Mouse (Mus musculus) embryonic stem cell, embryonic (primary cell): ENCODE measurements around the gene Pax7.

ENCODE experiments used
- CTCF ChIA-PET, 4 experiments: fragments of 300-600 bp in 2 of 4; fragments of 350-600 bp in 2 of 4; sonication (Branson Sonifier 250); formaldehyde crosslinking; loops; one replicate each; lab custom pipeline; 2022; ENCODE audit warnings: inconsistent platforms in 2 of 4; lab: Charles Lee
- POLR2A ChIA-PET, 4 experiments: fragments of 300-600 bp in 2 of 4; fragments of 350-600 bp in 2 of 4; sonication (Branson Sonifier 250); formaldehyde crosslinking; loops; one replicate each; lab custom pipeline; 2022; ENCODE audit warnings: antibody characterized with exemption in 4 of 4, inconsistent platforms in 1 of 4; lab: Charles Lee

The Pax7 gene

DNA sequence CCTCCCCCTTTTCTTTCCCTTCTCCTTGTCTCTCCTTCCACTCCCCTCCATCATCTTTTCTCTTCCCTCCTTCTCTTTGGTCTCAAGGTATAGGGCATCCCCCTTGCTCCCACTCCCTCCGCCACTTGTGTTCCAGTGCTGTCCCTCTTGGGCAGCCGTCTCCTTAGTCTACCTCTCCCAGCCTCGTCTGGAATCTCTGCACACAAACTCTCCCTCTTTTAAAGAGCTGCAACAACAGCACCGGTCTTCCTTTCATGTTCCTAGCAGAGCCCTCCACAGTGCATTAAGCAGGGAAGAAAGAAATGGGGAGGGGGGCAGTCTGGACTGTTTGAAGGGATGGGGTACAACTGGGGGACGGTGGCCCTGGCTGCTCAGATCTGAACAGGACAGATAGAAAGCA lies 3.4 kb upstream of the Pax7 start:
- CTCF ChIA-PET, result interaction anchor here in 2 of 4 experiments (0.6 to 1.0 kb wide), 3 partner anchors 37 to 1828 kb away, joined by 3 read pairs; partner anchors contain the start of gene Plekhm2 (in 1 of the 2)
- POLR2A ChIA-PET, result no interaction called here

GRCm38 (mm10) chr4:139836196-139836595 lies 2.9 kb upstream of the Pax7 start:
- CTCF ChIA-PET, result interaction anchor here in 1 of 4 experiments (0.6 kb wide), 2 partner anchors 186 to 266 kb away, joined by 5 to 7 read pairs; no protein-coding TSS in a partner anchor
- POLR2A ChIA-PET, result interaction anchor here in 2 of 4 experiments (0.6 kb wide), 2 partner anchors 82 to 102 kb away, joined by 4 read pairs; no protein-coding TSS in a partner anchor

GRCm38 (mm10) chr4:139833817-139834401 lies 581 bp upstream of the Pax7 start:
- POLR2A ChIA-PET, result interaction anchor here in 2 of 4 experiments (0.7 to 1.7 kb wide), 4 partner anchors 11 to 22 kb away, joined by 3 to 4 read pairs (median 4); no protein-coding TSS in a partner anchor
- CTCF ChIA-PET, result interaction anchor here in 1 of 4 experiments (0.7 kb wide), 1 partner anchor 52 kb away, joined by 3 read pairs; no protein-coding TSS in a partner anchor

GRCm38 (mm10) chr4:139832281-139833035 lies 870 bp downstream of the Pax7 start:
- POLR2A ChIA-PET, result interaction anchor here in 3 of 4 experiments (0.6 to 1.4 kb wide), 5 partner anchors 10 to 1568 kb away, joined by 3 to 6 read pairs (median 4); no protein-coding TSS in a partner anchor
- CTCF ChIA-PET, result no interaction called here

DNA sequence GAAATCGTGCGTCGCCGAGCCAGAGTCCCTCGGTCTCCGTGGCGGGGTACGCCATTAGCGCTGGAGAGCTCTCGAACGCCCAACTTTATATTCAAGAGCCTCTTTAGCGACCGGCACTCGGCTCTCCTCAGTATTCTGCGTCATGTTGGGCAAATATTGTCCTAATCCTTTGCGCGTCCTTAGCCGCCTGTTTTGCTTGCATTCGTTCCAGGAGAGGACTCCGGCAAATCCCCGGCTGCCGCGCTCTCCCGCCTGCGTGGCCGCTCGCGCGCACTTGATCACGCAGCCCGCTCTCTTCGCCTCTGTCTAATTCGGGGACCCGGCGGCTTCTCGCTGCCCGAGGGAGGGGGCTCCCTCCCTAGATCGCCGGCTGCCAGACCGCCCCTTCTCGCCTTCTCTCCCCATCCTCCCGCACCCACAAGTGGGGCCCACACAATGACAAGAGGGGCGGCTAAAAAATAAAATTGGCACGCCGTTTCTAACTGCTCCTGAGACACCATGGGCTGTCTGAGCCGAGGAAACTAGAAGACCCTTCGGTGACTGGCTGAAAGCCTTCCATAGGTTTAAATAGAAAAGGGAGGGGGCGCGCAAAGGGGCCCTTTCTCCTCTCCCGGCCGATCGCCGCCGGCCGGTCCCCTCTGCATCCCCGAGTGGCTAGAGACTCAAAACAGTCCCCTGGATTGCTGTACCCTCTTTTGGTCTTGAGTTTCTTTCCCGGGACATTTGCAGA lies 1.7 kb downstream of the Pax7 start:
- CTCF ChIA-PET, result interaction anchor here in 3 of 4 experiments (0.8 to 1.3 kb wide), 4 partner anchors 8 to 188 kb away, joined by 3 read pairs; no protein-coding TSS in a partner anchor
- POLR2A ChIA-PET, result interaction anchor here in 2 of 4 experiments (0.7 to 1.9 kb wide), 3 partner anchors 10 to 257 kb away, joined by 3 to 13 read pairs (median 4); no protein-coding TSS in a partner anchor

DNA sequence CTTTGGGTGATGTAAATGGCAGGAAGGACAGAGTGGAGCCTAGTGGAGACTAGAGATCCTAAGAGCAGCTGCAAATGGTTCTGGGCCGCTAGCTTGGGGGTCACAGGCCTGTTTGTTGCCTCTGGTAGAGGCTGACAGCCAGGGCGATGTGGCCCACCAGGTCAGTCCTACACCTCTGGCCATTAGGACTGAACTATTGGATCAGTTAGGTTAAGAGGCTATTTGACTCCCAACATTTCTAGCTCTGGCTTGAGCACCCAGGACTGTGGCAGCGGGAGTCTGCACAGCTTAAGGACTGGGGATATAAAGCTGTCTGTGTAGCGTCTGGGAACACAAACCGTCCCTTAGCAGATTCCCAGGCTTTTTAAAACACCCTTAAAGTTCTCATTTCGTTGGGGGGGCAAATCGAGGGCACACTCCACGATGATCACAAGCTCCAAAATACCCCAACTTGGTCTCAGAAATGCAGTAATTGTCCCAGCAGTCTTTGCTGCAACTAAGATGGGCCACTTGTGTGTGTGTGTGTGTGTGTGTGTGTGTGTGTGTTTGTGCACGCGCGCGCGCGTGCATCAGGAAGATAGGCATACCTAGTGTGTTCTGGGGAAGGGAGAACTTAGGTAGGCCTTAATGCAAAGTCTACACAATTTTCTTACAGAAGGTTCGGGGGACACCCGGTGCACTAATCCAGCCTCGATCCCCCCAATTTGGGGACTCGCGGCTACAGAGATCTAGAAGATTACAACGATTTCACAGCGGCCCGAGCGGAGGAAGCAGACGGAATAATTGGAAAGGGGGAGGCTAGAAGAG lies 2.5 kb downstream of the Pax7 start:
- ChIA-PET CTCF (interaction anchor here (0.6 to 1.3 kb wide), 5 partner anchors 9 to 187 kb away, joined by 3 to 9 read pairs (median 3); no protein-coding TSS in a partner anchor), POLR2A (interaction anchor here in 3 of 4 experiments (0.6 to 1.9 kb wide), 7 partner anchors 8 to 256 kb away, joined by 3 to 13 read pairs (median 3); no protein-coding TSS in a partner anchor)

GRCm38 (mm10) chr4:139830053-139830452 lies 3.3 kb downstream of the Pax7 start:
- CTCF ChIA-PET, result interaction anchor here in 2 of 4 experiments (1.2 to 1.3 kb wide), 2 partner anchors 10 to 22 kb away, joined by 3 read pairs; no protein-coding TSS in a partner anchor
- POLR2A ChIA-PET, result interaction anchor here in 2 of 4 experiments (0.8 to 1.9 kb wide), 4 partner anchors 9 to 17 kb away, joined by 3 to 13 read pairs (median 3); no protein-coding TSS in a partner anchor

GRCm38 (mm10) chr4:139828871-139829590 lies 4.3 kb downstream of the Pax7 start:
- ChIA-PET POLR2A (interaction anchor here in 3 of 4 experiments (0.5 to 1.7 kb wide), 6 partner anchors 8 to 1306 kb away, joined by 3 to 4 read pairs (median 3); no protein-coding TSS in a partner anchor), CTCF (no interaction called here)

GRCm38 (mm10) chr4:139828283-139828678 lies 5.0 kb downstream of the Pax7 start:
- CTCF ChIA-PET, result interaction anchor here in 1 of 4 experiments (0.6 kb wide), 1 partner anchor 81 kb away, joined by 5 read pairs; no protein-coding TSS in a partner anchor
- POLR2A ChIA-PET, result interaction anchor here in 1 of 4 experiments (0.6 to 0.9 kb wide), 3 partner anchors 31 to 828 kb away, joined by 3 read pairs; no protein-coding TSS in a partner anchor

- CTCF ChIA-PET, result interaction anchor here in 2 of 4 experiments (0.5 to 0.6 kb wide), 2 partner anchors 81 to 602 kb away, joined by 4 to 5 read pairs; no protein-coding TSS in a partner anchor
- POLR2A ChIA-PET, result interaction anchor here in 1 of 4 experiments (0.6 to 0.9 kb wide), 2 partner anchors 31 to 827 kb away, joined by 3 read pairs; no protein-coding TSS in a partner anchor
Observed at GRCm38 (mm10) chr4:139827501-139828282, 5.6 kb downstream of the Pax7 start.

DNA sequence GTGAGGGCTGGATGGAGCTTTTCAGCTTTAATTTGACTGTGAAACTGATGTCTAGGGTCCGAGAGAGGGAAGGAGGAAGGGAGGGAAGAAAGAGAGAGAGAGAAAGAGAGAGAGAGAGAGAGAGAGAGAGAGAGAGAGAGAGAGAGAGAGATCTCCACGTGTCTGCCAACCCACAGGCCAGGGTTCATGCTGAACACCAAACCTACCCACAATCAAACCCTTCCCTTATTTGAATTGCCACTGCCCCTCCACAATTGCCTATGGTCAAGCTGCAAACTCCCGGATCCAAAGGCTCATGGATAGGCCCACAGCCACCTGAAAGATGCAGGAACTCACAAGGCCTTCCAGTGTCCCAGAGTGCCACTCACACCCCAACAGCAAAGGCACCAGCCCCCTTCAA lies 7.1 kb downstream of the Pax7 start:
- ChIA-PET POLR2A (interaction anchor here in 1 of 4 experiments (0.7 kb wide), 2 partner anchors 18 to 213 kb away, joined by 3 to 5 read pairs; no protein-coding TSS in a partner anchor), CTCF (no interaction called here)

DNA sequence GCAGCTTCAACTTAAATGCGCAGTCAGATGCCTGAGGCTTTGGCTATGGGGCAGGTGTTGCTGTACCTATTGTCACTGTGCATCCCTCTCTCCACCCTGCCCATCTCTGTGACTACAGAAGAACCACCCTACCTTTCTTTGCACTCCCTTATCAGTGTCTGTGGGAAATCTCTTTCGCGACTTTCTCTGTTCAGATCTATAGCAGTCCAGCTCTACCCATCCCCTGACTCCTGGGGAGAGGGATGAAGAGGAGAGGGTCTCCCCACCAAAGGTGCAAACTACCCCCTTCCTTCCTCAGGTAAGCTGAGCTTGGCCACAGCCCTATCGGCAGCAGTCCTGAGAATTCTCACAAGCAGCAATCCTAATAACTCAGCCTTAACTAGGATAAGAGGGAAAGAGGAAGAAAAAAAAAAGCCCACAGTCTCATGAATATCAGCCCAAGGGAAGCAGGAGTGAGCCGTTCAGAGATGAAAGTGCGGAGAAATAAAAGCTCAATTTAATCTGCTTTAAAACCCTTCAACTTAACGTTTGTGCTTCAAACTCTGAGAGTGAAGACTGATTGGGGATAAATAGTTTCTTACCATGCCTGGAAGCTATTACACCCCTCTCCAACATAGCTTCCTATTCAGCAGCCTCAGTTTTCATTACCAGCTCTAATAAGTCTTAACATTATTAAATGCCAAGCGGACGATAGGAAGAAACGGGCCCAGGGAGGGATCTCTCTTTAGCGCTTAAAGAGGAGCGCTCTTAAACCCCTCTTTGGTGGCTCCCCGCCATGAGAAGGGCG lies 7.8 kb downstream of the Pax7 start:
- CTCF ChIA-PET, result interaction anchor here in 1 of 4 experiments (0.9 kb wide), 1 partner anchor 214 kb away, joined by 3 read pairs; no protein-coding TSS in a partner anchor
- POLR2A ChIA-PET, result interaction anchor here in 2 of 4 experiments (0.7 to 1.0 kb wide), 2 partner anchors 18 to 213 kb away, joined by 3 read pairs; no protein-coding TSS in a partner anchor

DNA sequence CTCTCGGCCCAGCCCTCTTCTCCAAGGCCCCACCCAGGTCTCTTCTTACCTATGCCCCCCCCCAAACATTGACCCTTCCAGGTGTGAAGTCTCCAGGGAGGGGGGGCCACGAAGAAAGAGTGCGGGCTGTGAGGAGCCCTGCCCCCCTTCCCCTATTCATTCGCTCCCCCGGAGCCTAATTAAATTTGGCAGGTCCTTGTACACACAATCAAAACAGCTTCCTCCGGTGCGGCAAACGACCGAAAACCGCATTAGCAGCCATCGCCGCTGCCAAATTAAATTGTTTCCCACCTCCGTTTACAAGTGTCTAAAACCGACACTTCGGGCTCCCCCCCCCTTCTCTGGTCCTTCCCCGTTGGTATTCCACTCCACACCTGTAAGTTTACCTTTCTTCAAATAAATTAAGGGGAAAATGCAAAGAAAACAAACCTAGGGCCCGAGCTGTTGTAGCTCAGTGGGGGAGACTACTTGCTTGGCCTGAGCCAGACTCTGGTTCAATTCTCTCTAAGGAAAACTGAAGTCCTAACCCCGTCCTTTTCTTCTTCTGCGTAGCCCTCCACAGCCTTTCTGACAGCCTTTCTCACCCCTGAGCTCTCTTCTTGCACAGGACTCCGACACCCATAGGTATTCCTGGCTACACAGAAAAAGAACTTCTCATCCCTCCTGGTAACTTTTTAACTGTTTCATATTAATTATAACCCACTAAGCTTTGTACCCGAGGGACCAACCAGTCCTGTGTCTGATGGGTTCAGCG lies 8.6 kb downstream of the Pax7 start:
- POLR2A ChIA-PET, result interaction anchor here in 1 of 4 experiments (0.6 to 1.0 kb wide), 2 partner anchors 19 to 175 kb away, joined by 3 read pairs; no protein-coding TSS in a partner anchor
- CTCF ChIA-PET, result interaction anchor here in 2 of 4 experiments (0.6 to 0.9 kb wide), 3 partner anchors 95 to 1130 kb away, joined by 3 to 4 read pairs (median 3); no protein-coding TSS in a partner anchor
